Mouse (Mus musculus) embryonic facial prominence, embryonic 10.5 days (tissue): ENCODE results near the gene Ctnnd2. TPM values are rescaled to one million over a fixed set of nuclear protein-coding genes. Genes with fewer than 3 reads are reported as not detected.
"Not testable (repeated sequence)": the region's sequence is repeated elsewhere in the genome, so short reads cannot be mapped to it uniquely, and the experiment has no call there.

ENCODE experiments used
- DNase-seq: peaks from one replicate; pipeline ENCODE4 v3.0.0-alpha.2; 2017; ENCODE audit warnings: low spot score
- H3K27ac ChIP-seq: fragments of 300-500 bp; sonication (generic); replicated peaks from 2 replicates; pipeline ENCODE4 v1.5.1; 2016; ENCODE audit warnings: mild to moderate bottlenecking
- H3K27me3 ChIP-seq: fragments of 300-500 bp; sonication (generic); replicated peaks from 2 replicates; pipeline ENCODE4 v1.6.1; 2016; ENCODE audit warnings: low read depth, mild to moderate bottlenecking; ENCODE audit not compliant: poor library complexity, severe bottlenecking
- H3K36me3 ChIP-seq: fragments of 300-500 bp; sonication (generic); replicated peaks from 2 replicates; pipeline ENCODE4 v1.6.1; 2016; ENCODE audit warnings: mild to moderate bottlenecking, moderate library complexity
- H3K4me1 ChIP-seq: fragments of 300-500 bp; sonication (generic); 2 replicates; pipeline ENCODE4 v1.6.1; 2016
- H3K4me3 ChIP-seq: fragments of 300-500 bp; sonication (generic); 2 replicates; pipeline ENCODE4 v1.5.1; 2016; ENCODE audit warnings: mild to moderate bottlenecking, moderate library complexity
- H3K9me3 ChIP-seq: fragments of 300-500 bp; sonication (generic); 2 replicates; pipeline ENCODE4 v1.6.1; 2016; ENCODE audit warnings: mild to moderate bottlenecking
- WGBS: fragments of 180-500 bp; shearing (Covaris S2); methylation state at CpG from one replicate; pipeline ENCODE4 v1.1.7; 2016; 5-methylcytosine and 5-hydroxymethylcytosine counted together
- polyA plus RNA-seq: library from polyadenylated mRNA; unstranded; fragments of >200 nt; fragmentation: Nextera tagmentation; extraction: Ambion mirVana; gene quantifications from 2 replicates; pipeline ENCODE4 v1.2.1, GENCODE M21; 2016

Gene Ctnnd2
- polyA plus RNA-seq: 13.3 and 14.4 TPM in 2 replicates

- H3K9me3 ChIP-seq: no peaks in the 10 kb centered on the region
- H3K4me1 ChIP-seq: peaks cover 16% of the 10 kb centered on the region
- 4% methylated on average over 136 of the region's 136 CpGs for WGBS
- peaks cover 39% of the 10 kb centered on the region for H3K27me3 ChIP-seq
- H3K36me3 ChIP-seq: no peaks in the 10 kb centered on the region
- peak; percentile 84 for DNase-seq
- peak within 1 kb of the TSS; percentile 78 for H3K4me3 ChIP-seq
- peak within 1 kb of the TSS; percentile 83 for H3K27ac ChIP-seq
Measured at GRCm38 (mm10) chr15:30172391-30173281, at the start of gene Ctnnd2. Gene Ctnnd2, plus strand, starts transcription at chr15:30172593.

- DNase-seq: no peak
- 60% methylated on average over 6 of the region's 6 CpGs for WGBS
- H3K36me3 ChIP-seq: no peaks in the 10 kb centered on the region
- H3K9me3 ChIP-seq: no peaks in the 10 kb centered on the region
- H3K4me3 ChIP-seq: no peak overlapping the region
- no peaks in the 10 kb centered on the region for H3K4me1 ChIP-seq
- no peaks in the 10 kb centered on the region for H3K27me3 ChIP-seq
- no peak overlapping the region for H3K27ac ChIP-seq
Measured at GRCm38 (mm10) chr15:30130705-30131104, 41.7 kb upstream of the Ctnnd2 start.

- not testable (repeated sequence) for H3K9me3 ChIP-seq, H3K4me1 ChIP-seq, H3K27me3 ChIP-seq, DNase-seq, H3K4me3 ChIP-seq, H3K36me3 ChIP-seq, H3K27ac ChIP-seq
- WGBS: 26% methylated on average over 1 of the region's 1 CpGs
Measured at GRCm38 (mm10) chr15:30139626-30140025, 32.8 kb upstream of the Ctnnd2 start.

- Histone ChIP-seq H3K4me1 (no peaks in the 10 kb centered on the region), H3K27me3 (no peaks in the 10 kb centered on the region), H3K36me3 (no peaks in the 10 kb centered on the region), H3K4me3 (no peak overlapping the region), H3K27ac (no peak overlapping the region), H3K9me3 (no peaks in the 10 kb centered on the region)
- no peak for DNase-seq
- 85% methylated on average over 2 of the region's 2 CpGs for WGBS
Measured at GRCm38 (mm10) chr15:30145413-30145812, 27.0 kb upstream of the Ctnnd2 start.

GRCm38 (mm10) chr15:30152176-30152575 is 20.2 kb upstream of the Ctnnd2 start:
- Histone ChIP-seq H3K4me1 (no peaks in the 10 kb centered on the region), H3K27ac (no peak overlapping the region), H3K36me3 (no peaks in the 10 kb centered on the region), H3K4me3 (no peak overlapping the region), H3K9me3 (no peaks in the 10 kb centered on the region), H3K27me3 (no peaks in the 10 kb centered on the region)
- no peak for DNase-seq
- WGBS: 39% methylated on average over 2 of the region's 2 CpGs

GRCm38 (mm10) chr15:30157975-30158374 is 14.4 kb upstream of the Ctnnd2 start:
- Histone ChIP-seq H3K9me3 (no peaks in the 10 kb centered on the region), H3K27me3 (no peaks in the 10 kb centered on the region), H3K4me1 (no peaks in the 10 kb centered on the region), H3K27ac (no peak overlapping the region), H3K4me3 (no peak overlapping the region), H3K36me3 (no peaks in the 10 kb centered on the region)
- WGBS: 85% methylated on average over 1 of the region's 1 CpGs
- DNase-seq: no peak

GRCm38 (mm10) chr15:30170031-30170430 is 2.4 kb upstream of the Ctnnd2 start:
- DNase-seq: no peak

GRCm38 (mm10) chr15:30171493-30172195 is 749 bp upstream of the Ctnnd2 start:
- peak overlapping the region; percentile 83; the same call in 1 of the 2 replicates for H3K27ac ChIP-seq
- 20% methylated on average over 11 of the region's 11 CpGs for WGBS

More at GRCm38 (mm10) chr15:30170031-30170430, 2.4 kb upstream of the Ctnnd2 start:
- Histone ChIP-seq H3K9me3 (no peaks in the 10 kb centered on the region), H3K27me3 (peaks cover 34% of the 10 kb centered on the region), H3K36me3 (no peaks in the 10 kb centered on the region), H3K4me3 (no peak overlapping the region), H3K27ac (no peak overlapping the region), H3K4me1 (peaks cover 16% of the 10 kb centered on the region)
- WGBS: 76% methylated on average over 8 of the region's 8 CpGs

GRCm38 (mm10) chr15:30173370-30173941 is 1.1 kb downstream of the Ctnnd2 start:
- peaks cover 39% of the 10 kb centered on the region for H3K27me3 ChIP-seq
- H3K9me3 ChIP-seq: no peaks in the 10 kb centered on the region
- H3K36me3 ChIP-seq: no peaks in the 10 kb centered on the region
- peak overlapping the region; percentile 83 for H3K27ac ChIP-seq
- H3K4me1 ChIP-seq: peaks cover 16% of the 10 kb centered on the region
- under 1% methylated on average over 29 of the region's 29 CpGs for WGBS
- peak overlapping the region; percentile 78 for H3K4me3 ChIP-seq
- DNase-seq: no peak

More at GRCm38 (mm10) chr15:30171493-30172195, 749 bp upstream of the Ctnnd2 start:
- peaks cover 16% of the 10 kb centered on the region for H3K4me1 ChIP-seq
- H3K27me3 ChIP-seq: peaks cover 39% of the 10 kb centered on the region
- no peak for DNase-seq
- no peaks in the 10 kb centered on the region for H3K9me3 ChIP-seq
- no peaks in the 10 kb centered on the region for H3K36me3 ChIP-seq
- peak overlapping the region; percentile 78 for H3K4me3 ChIP-seq

- Histone ChIP-seq H3K36me3 (no peaks in the 10 kb centered on the region), H3K27ac (no peak overlapping the region), H3K27me3 (peaks cover 39% of the 10 kb centered on the region), H3K4me1 (peaks cover 16% of the 10 kb centered on the region), H3K9me3 (no peaks in the 10 kb centered on the region), H3K4me3 (peak overlapping the region; percentile 78)
- no peak for DNase-seq
- 47% methylated on average over 7 of the region's 7 CpGs for WGBS
Measured at GRCm38 (mm10) chr15:30174321-30174720, 1.9 kb downstream of the Ctnnd2 start.

- no peak for DNase-seq
- Histone ChIP-seq H3K27ac (no peak overlapping the region), H3K36me3 (no peaks in the 10 kb centered on the region), H3K4me1 (no peaks in the 10 kb centered on the region), H3K27me3 (no peaks in the 10 kb centered on the region), H3K4me3 (no peak overlapping the region), H3K9me3 (no peaks in the 10 kb centered on the region; the same call in 1 of the 2 replicates)
- WGBS: 93% methylated on average over 7 of the region's 7 CpGs
Measured at GRCm38 (mm10) chr15:30184020-30184419, 11.6 kb downstream of the Ctnnd2 start.

GRCm38 (mm10) chr15:30190872-30191271 is 18.5 kb downstream of the Ctnnd2 start:
- Histone ChIP-seq H3K4me3 (no peak overlapping the region), H3K9me3 (no peaks in the 10 kb centered on the region; the same call in 1 of the 2 replicates), H3K27ac (no peak overlapping the region), H3K27me3 (no peaks in the 10 kb centered on the region), H3K4me1 (no peaks in the 10 kb centered on the region), H3K36me3 (no peaks in the 10 kb centered on the region)
- no peak for DNase-seq
